Mouse (Mus musculus): Measurements from ENCODE around the gene Cenpj.

Cenpj gene

DNA sequence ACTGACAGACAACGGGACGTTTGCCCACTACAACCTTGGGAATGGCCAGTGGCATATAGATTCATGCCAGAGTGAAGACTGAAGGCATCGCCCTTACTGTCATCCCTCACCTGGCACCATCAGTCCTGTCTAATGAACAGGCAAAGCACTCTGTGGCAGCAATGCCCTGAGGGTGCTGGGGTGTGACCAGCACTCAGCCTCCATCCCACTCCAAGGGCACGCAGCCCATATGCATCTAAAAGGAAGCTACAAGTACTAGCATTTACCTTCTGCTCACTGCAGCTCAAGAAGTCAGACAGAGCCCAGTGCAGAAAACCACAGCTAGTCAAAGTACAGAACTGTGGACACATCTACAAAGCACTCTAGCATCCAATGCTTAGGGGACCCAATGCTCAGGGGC, 29.7 kb downstream of the Cenpj start:
- no peak for DNase-seq (ENCODE audit: low spot score)

DNA sequence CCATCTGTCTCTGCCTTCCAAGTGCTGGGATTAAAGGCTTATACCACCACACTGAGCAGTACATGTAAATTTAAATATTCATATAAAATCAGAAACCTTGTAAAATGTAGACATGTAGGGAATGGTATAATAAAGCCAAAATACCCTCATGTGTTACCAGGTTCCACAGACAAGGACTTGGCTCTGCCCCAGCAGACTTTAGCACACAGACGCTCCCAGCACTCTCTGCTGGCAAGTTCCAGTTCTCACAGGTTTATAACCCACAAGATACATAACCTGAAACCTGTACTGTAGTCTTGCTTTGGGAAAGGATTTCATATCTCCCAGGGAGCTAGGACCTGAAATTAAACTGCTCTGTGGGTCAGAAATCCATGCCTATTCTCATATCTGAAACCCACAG, 30.3 kb downstream of the Cenpj start:
- no peak for DNase-seq (ENCODE audit: low spot score)

DNA sequence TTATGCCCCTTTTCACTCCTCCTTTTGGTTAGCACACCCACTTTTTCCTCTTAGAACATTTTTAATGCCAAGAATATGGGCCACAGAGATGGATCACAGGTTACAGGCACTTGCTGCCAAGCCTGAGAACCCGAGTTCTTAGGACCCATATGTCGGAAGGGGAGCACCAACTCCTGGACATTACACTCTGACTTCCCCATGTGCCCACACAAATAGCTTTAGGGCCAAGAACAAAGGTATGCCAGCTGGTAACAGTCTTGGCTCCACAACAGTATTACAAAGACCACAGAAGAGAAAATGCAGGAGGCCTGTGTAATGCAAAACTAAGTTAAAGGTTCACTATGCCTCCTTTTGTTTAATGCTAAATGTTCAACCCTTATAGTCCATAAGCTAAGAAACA, 44.4 kb downstream of the Cenpj start:
- DNase-seq (ENCODE audit: low spot score): no peak

DNA sequence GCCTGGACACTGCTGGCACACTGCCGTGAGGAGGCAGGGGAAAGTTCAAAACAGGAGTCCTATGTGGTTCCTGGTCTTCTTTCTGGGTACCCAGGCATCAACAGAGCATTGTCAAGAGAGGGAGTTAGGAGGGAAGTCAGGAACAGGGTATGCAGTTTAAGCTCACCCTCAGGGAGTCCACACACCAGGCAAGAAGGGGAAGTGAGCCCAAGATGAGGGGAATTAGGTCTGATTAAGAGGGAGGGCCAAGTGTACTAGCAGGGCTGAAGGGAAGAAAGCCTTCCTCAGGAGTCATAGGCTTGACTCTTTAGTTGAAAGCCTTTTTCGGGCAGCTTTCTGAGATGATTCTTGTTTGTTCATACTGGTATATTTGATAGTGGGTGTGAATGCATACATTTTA, 60.5 kb downstream of the Cenpj start:
- DNase-seq (ENCODE audit: low spot score): no peak

DNA sequence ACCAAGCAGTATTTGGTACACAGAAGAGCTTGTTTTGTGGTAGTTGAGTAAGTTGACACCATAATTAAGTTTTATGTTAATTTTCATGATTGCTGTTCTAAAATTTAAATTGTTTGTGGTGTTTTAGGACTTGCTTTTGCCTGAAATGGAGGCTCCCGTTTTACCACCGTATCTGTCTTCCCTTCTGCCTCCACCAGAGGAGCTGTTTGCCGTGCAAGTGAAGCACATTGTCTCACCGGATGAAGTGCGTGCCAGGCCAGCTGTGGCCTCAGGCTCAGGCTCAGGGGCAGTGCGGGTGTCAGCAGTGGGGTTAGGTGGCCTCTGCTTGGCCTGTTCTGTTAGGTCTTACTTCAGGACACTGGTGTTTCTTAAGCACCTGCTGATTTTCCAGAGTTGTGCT, 63.1 kb downstream of the Cenpj start:
- no peak for DNase-seq (ENCODE audit: low spot score)

DNA sequence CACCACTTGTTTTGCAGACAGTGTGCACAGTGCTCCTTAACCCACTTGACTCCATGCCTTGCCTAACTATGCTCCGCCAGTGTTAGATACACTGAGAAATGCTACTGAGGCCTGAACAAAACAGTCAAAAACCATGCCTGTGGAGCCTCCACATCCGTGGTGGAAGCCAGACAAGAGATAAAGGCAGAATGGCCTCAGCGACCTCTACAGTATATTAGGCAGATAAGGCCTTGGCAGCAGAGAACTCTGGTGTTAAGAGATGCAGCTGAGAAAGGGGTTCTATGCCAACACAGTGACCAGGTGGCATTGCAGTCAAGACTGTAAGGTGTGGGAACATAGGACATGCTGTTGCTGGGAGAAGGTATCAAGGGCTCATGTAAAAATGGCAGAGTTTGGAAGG, 68.5 kb downstream of the Cenpj start:
- no peak for DNase-seq (ENCODE audit: low spot score)

DNA sequence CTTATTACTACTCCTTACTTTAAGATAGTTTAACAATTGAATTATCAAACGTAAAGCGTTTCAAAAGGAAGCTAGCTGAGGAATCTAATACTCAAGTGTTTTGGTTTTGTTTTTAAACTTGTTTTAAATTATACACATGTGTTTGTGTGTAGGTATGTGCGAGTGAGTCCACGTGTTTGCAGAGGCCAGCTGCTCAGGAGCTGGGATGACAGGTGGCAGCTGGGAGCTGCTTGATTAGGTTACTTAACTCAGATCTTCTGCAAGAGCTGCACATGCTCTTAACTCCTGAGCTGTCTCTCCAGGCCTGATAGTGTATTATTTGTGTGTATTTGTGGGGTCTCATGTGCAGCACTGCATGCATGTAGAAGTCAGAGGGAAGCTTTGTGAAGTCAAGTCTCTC, 72.8 kb downstream of the Cenpj start:
- no peak for DNase-seq (ENCODE audit: low spot score)

DNA sequence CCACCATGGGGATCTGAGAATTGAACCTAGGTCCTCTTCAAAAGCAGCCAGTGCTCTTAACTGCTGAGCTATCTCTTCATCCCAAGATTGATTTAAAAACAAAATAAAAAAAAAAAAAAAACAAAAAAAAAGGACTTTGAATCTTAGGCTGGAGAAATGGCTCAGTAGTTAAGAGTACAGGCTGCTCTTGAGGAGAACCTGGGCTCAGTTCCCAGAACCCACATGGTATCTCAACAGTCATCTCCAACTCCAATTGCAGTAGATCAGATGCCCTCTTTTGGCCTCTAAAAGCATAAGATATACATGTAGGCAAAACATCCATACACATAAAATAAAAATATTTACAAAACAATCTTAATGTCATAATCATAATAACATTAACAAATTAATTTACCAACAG, 85.4 kb downstream of the Cenpj start:
- DNase-seq (ENCODE audit: low spot score): no peak

All from layer of hippocampus, adult 9-10 months (tissue).